Mouse (Mus musculus) forebrain, embryonic 13.5 days (tissue): ENCODE measurements around the gene Mef2c. TPM values are rescaled to one million over a fixed set of nuclear protein-coding genes. Genes with fewer than 3 reads are reported as not detected.

Experiments used
- ATAC-seq: fragments of 200-750 bp; cut with Nextera tagmentation; 2 replicates; pipeline ENCODE4 v1.8.0; 2017
- H3K27ac ChIP-seq: fragments of 300-500 bp; sonication (generic); 2 replicates; pipeline ENCODE4 v1.5.1; 2015; ENCODE audit warnings: inconsistent platforms, mild to moderate bottlenecking, moderate library complexity
- H3K27me3 ChIP-seq: fragments of 300-500 bp; sonication (generic); 2 replicates; pipeline ENCODE4 v1.6.1; 2015; ENCODE audit warnings: mild to moderate bottlenecking, inconsistent platforms
- H3K36me3 ChIP-seq: fragments of 300-500 bp; sonication (generic); 2 replicates; pipeline ENCODE4 v1.6.1; 2015; ENCODE audit warnings: mild to moderate bottlenecking, inconsistent platforms; ENCODE audit not compliant: poor library complexity, severe bottlenecking
- H3K4me1 ChIP-seq: fragments of 300-500 bp; sonication (generic); 2 replicates; pipeline ENCODE4 v1.6.1; 2015; ENCODE audit warnings: inconsistent platforms
- H3K4me2 ChIP-seq: fragments of 300-500 bp; sonication (generic); 2 replicates; pipeline ENCODE4 v1.6.1; 2015; ENCODE audit warnings: inconsistent platforms, mild to moderate bottlenecking, moderate library complexity
- H3K4me3 ChIP-seq: fragments of 300-500 bp; sonication (generic); 2 replicates; pipeline ENCODE4 v1.5.1; 2015; ENCODE audit warnings: mild to moderate bottlenecking, inconsistent platforms
- H3K9ac ChIP-seq: fragments of 300-500 bp; sonication (generic); 2 replicates; pipeline ENCODE4 v1.6.1; 2015; ENCODE audit warnings: mild to moderate bottlenecking, inconsistent platforms
- H3K9me3 ChIP-seq: fragments of 300-500 bp; sonication (generic); replicated peaks from 2 replicates; pipeline ENCODE4 v1.6.1; 2016; ENCODE audit warnings: inconsistent platforms
- WGBS: fragments of 180-500 bp; shearing (Covaris S2); methylation state at CpG from one replicate; pipeline ENCODE4 v1.1.7; 2015; 5-methylcytosine and 5-hydroxymethylcytosine counted together
- polyA plus RNA-seq: library from polyadenylated mRNA; unstranded; fragments of >200 nt; fragmentation: Nextera tagmentation; extraction: Ambion mirVana; gene quantifications from 2 replicates; pipeline ENCODE4 v1.2.1, GENCODE M21; 2015

Mef2c gene
- polyA plus RNA-seq, 1 experiment from 2014 or later: 58.2 TPM

DNA sequence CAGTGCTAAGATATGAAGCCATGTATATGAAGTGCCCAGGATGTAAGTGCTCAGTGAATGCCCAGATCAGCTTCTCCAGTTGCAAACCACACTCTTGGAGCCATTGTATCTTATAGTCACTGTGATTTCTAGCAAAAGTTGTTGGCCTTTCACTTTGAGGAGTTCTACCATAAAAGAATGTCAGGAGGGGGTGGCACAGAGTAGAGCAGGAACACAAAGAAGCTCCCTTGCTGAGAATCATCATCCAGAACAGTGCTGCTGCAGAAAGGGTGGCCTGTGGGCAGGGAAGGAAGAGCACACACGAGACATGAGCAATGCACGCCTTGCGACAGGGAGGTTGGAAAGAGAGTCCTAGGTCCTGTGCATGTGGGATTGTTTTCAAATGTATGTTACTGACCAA lies 75.6 kb downstream of the Mef2c start:
- 90% methylated on average over 3 of the region's 3 CpGs for WGBS
- Histone ChIP-seq H3K4me2 (no peak overlapping the region), H3K27ac (no peak overlapping the region), H3K9ac (no peak overlapping the region), H3K9me3 (no peaks in the 10 kb centered on the region), H3K4me3 (no peak overlapping the region), H3K4me1 (peaks cover 11% of the 10 kb centered on the region; the same call in 1 of the 2 replicates), H3K27me3 (no peaks in the 10 kb centered on the region), H3K36me3 (no peaks in the 10 kb centered on the region)
- ATAC-seq: no peak

GRCm38 (mm10) chr13:83580856-83581255 lies 77.0 kb downstream of the Mef2c start:
- Histone ChIP-seq H3K9ac (no peak overlapping the region), H3K4me2 (no peak overlapping the region), H3K9me3 (no peaks in the 10 kb centered on the region), H3K4me3 (no peak overlapping the region), H3K36me3 (no peaks in the 10 kb centered on the region), H3K27me3 (no peaks in the 10 kb centered on the region), H3K4me1 (peaks cover 7% of the 10 kb centered on the region; the same call in 1 of the 2 replicates), H3K27ac (no peak overlapping the region)
- WGBS: 88% methylated on average over 5 of the region's 5 CpGs
- ATAC-seq: no peak

DNA sequence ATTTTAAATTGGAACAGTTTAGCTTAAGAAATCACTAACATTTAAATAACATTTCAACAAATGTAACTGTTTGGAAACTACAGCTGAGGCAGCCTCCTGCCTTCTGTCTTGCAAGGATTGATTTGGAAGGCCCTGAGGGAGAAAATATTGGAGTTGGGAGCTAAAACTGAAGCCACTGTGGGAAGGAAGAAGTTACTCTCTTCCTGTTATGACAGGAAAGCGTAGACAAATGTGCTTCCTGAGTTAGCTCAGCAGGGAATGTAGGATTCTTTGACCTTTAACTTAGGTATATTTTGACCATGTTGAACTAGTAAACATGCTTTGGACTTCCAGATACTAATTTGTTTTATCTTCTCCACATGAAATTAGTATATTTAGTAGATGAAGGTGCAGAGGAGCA lies 78.7 kb downstream of the Mef2c start:
- H3K27me3 ChIP-seq: no peaks in the 10 kb centered on the region
- H3K9ac ChIP-seq: no peak overlapping the region
- no peak overlapping the region for H3K27ac ChIP-seq
- ATAC-seq: no peak
- H3K36me3 ChIP-seq: no peaks in the 10 kb centered on the region
- WGBS: 100% methylated on average over 1 of the region's 1 CpGs
- H3K4me2 ChIP-seq: no peak overlapping the region
- H3K4me3 ChIP-seq: no peak overlapping the region
- no peaks in the 10 kb centered on the region for H3K9me3 ChIP-seq
- H3K4me1 ChIP-seq: peaks cover 7% of the 10 kb centered on the region; the same call in 1 of the 2 replicates

DNA sequence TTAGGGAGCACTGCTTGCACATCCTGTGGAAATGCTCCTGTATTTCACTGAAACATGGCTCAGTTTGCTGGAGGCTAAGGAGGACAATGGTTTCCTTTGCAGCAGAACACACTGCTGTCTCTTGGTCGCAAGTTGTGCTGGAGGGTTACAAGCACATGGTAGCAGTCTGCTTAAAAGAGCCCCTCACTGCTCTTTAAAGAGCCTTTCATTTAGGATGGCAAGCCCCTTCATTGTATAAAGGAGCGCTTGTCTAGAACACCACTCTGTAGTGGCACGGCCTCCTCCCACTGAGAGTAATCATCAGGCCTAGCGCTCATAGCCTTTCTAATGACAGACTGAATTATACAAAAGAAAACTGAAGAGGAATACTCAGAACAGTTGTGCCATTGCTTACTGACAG lies 80.0 kb downstream of the Mef2c start:
- H3K36me3 ChIP-seq: no peaks in the 10 kb centered on the region
- no peak overlapping the region for H3K4me3 ChIP-seq
- H3K27me3 ChIP-seq: no peaks in the 10 kb centered on the region
- ATAC-seq: no peak
- no peak overlapping the region for H3K4me2 ChIP-seq
- 30% methylated on average over 4 of the region's 4 CpGs for WGBS
- no peak overlapping the region for H3K27ac ChIP-seq
- peaks cover 7% of the 10 kb centered on the region; the same call in 1 of the 2 replicates for H3K4me1 ChIP-seq
- H3K9me3 ChIP-seq: no peaks in the 10 kb centered on the region
- H3K9ac ChIP-seq: no peak overlapping the region

DNA sequence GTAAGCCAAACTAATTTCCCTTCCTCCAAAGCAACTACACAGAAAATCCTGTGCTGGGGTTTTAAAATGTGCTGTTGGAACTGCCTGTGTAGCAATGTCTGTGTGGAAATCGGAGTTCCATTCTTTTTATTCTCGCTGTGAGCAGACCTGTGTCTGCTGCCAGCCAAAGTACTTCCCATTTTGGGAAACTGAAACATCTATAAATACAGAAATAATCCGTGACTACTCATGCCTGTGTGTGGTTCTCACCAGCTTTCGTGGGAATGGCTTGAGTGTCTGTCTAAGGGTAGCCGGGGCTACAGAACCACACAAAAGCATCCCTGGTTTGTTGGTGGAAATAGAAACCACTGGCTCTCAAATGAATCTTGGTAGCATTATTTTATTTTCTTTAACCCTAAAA lies 81.5 kb downstream of the Mef2c start:
- peaks cover 7% of the 10 kb centered on the region; the same call in 1 of the 2 replicates for H3K4me1 ChIP-seq
- no peak overlapping the region for H3K9ac ChIP-seq
- no peak overlapping the region for H3K4me2 ChIP-seq
- H3K9me3 ChIP-seq: no peaks in the 10 kb centered on the region
- H3K27me3 ChIP-seq: no peaks in the 10 kb centered on the region
- no peaks in the 10 kb centered on the region for H3K36me3 ChIP-seq
- no peak overlapping the region for H3K27ac ChIP-seq
- no peak for ATAC-seq
- WGBS: 70% methylated on average over 5 of the region's 5 CpGs
- H3K4me3 ChIP-seq: no peak overlapping the region

DNA sequence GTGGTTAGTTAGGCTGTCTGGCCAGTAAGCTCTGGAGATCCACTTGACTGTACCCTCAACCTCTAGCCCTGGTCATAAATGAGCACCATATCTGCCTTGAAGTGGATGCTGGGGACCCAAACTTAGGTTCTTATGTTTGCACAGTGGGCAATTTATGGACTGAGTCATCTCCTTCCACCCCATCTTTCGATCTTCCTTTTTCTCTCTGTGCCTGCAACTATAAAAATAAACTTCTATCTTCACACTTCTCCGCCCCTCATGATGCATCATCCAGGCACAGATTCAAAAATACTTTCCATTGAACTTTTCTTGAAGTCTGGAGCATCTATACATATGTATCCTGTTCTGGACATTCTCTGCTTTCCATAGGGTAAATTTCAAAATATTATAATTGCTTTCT lies 84.4 kb downstream of the Mef2c start:
- H3K36me3 ChIP-seq: no peaks in the 10 kb centered on the region
- WGBS: 90% methylated on average over 2 of the region's 2 CpGs
- no peaks in the 10 kb centered on the region for H3K27me3 ChIP-seq
- no peak overlapping the region for H3K4me3 ChIP-seq
- no peak overlapping the region for H3K9ac ChIP-seq
- peaks cover 7% of the 10 kb centered on the region; the same call in 1 of the 2 replicates for H3K4me1 ChIP-seq
- no peaks in the 10 kb centered on the region for H3K9me3 ChIP-seq
- ATAC-seq: no peak
- no peak overlapping the region for H3K27ac ChIP-seq
- no peak overlapping the region for H3K4me2 ChIP-seq

DNA sequence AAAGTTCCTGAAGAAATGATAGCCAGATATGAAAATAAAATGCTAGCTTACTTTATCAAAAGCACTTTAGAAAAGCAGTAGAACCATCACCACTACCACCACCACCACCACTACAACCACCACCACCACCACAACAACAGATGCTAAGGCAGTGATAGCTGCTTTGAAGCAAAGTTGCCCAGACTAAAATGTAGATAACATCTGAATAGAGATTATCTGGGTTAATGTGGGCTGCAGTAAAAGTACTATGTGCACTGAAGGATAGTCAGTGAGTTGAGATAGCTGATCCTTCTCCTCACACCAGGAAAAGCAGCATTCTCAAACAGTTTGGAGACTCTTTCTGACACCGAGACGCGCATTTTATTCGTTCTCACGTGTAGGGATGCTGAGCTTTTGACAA lies 87.1 kb downstream of the Mef2c start:
- 96% methylated on average over 5 of the region's 5 CpGs for WGBS
- no peak for ATAC-seq

GRCm38 (mm10) chr13:83595429-83595828 lies 91.6 kb downstream of the Mef2c start:
- Histone ChIP-seq H3K4me2 (no peak overlapping the region), H3K27me3 (no peaks in the 10 kb centered on the region), H3K4me1 (no peaks in the 10 kb centered on the region), H3K9me3 (no peaks in the 10 kb centered on the region), H3K4me3 (no peak overlapping the region), H3K9ac (no peak overlapping the region), H3K27ac (no peak overlapping the region), H3K36me3 (no peaks in the 10 kb centered on the region)
- peak; percentile 43; the same call in 1 of the 2 replicates for ATAC-seq
- 12% methylated on average over 1 of the region's 1 CpGs for WGBS

More for the DNA sequence above, 87.1 kb downstream of the Mef2c start:
- no peak overlapping the region for H3K4me3 ChIP-seq
- H3K9ac ChIP-seq: no peak overlapping the region
- H3K27ac ChIP-seq: no peak overlapping the region
- H3K27me3 ChIP-seq: no peaks in the 10 kb centered on the region
- no peak overlapping the region for H3K4me2 ChIP-seq
- no peaks in the 10 kb centered on the region for H3K4me1 ChIP-seq
- no peaks in the 10 kb centered on the region for H3K9me3 ChIP-seq
- H3K36me3 ChIP-seq: no peaks in the 10 kb centered on the region

DNA sequence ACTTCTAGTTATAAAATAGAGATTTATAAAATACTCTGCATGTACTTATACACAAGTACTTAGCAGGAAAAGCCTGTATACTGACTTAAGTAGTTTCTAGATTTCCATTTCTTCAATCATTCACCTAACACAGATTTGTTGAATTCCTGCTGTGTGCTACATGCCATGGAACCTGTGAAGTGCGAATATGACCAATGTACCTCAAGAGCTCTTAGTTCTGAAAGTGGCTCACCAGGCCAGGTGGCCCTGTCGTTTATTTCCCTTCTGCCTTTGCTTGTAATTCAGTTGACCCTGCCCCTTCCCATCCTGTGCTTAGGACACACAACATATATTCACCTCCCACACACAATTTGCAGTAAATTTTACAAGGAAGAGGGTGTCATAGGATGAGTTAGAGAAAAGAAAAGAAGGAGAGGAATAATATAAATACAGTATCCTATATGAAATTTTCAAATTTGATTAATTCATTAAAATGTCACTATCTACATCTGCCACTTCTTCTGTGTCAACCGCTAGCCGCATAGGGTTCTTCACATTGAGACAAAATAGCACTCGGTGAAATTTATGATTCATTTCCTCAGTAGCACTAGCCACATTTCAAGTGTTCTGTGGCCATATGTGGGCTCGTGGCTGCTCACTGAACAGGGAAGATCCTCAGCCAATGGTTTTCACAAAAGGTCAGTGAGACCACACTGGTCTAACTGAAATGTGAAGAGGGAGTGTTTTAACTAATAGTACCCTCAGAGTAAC lies 93.3 kb downstream of the Mef2c start:
- Histone ChIP-seq H3K9me3 (no peaks in the 10 kb centered on the region), H3K9ac (no peak overlapping the region), H3K4me2 (no peak overlapping the region), H3K36me3 (no peaks in the 10 kb centered on the region), H3K27me3 (no peaks in the 10 kb centered on the region), H3K27ac (no peak overlapping the region), H3K4me3 (no peak overlapping the region), H3K4me1 (no peaks in the 10 kb centered on the region)
- no peak for ATAC-seq
- 91% methylated on average over 6 of the region's 6 CpGs for WGBS

- no peak overlapping the region for H3K4me2 ChIP-seq
- no peak overlapping the region for H3K4me3 ChIP-seq
- ATAC-seq: no peak
- no peak overlapping the region for H3K27ac ChIP-seq
- no peaks in the 10 kb centered on the region for H3K4me1 ChIP-seq
- H3K27me3 ChIP-seq: no peaks in the 10 kb centered on the region
- 97% methylated on average over 3 of the region's 3 CpGs for WGBS
- no peak overlapping the region for H3K9ac ChIP-seq
- no peaks in the 10 kb centered on the region for H3K36me3 ChIP-seq
- H3K9me3 ChIP-seq: no peaks in the 10 kb centered on the region
Measured at GRCm38 (mm10) chr13:83597739-83598210, 93.9 kb downstream of the Mef2c start.

- Histone ChIP-seq H3K36me3 (no peaks in the 10 kb centered on the region), H3K4me2 (no peak overlapping the region), H3K4me3 (no peak overlapping the region), H3K9me3 (no peaks in the 10 kb centered on the region), H3K27ac (no peak overlapping the region), H3K4me1 (peaks cover 12% of the 10 kb centered on the region), H3K9ac (no peak overlapping the region), H3K27me3 (no peaks in the 10 kb centered on the region)
- ATAC-seq: no peak
Measured at GRCm38 (mm10) chr13:83600301-83600700, 96.5 kb downstream of the Mef2c start.

DNA sequence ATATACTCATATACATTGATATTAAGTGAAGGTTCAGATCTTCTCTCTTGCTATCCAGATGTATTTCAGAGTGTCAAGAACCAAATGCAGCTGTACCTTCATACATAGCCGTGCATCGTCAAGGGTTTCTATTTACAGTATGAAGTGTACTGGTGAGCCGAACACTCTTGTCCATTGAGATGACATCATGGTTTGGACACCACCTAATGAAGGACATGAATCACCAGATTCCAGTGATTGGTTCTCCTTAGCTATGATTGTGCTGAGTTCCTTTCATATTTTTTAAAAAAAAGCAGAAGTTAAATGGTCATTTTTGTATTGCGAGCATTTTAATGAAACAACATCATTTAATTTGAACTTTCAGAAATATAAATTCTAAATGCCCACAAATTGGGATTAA lies 97.9 kb downstream of the Mef2c start:
- no peaks in the 10 kb centered on the region for H3K9me3 ChIP-seq
- 96% methylated on average over 4 of the region's 4 CpGs for WGBS

More for the DNA sequence above, 97.9 kb downstream of the Mef2c start:
- no peaks in the 10 kb centered on the region for H3K27me3 ChIP-seq
- H3K9ac ChIP-seq: no peak overlapping the region
- no peak overlapping the region for H3K4me2 ChIP-seq
- H3K36me3 ChIP-seq: no peaks in the 10 kb centered on the region
- H3K27ac ChIP-seq: no peak overlapping the region
- H3K4me3 ChIP-seq: no peak overlapping the region
- no peak for ATAC-seq
- H3K4me1 ChIP-seq: peaks cover 15% of the 10 kb centered on the region
